Comparison of ENCODE assay signal across 11 mouse cellular contexts in genomic region chr2:31636138-31636741, GRCm38 (mm10). TPM values are rescaled to one million over a fixed set of nuclear protein-coding genes. Genes with fewer than 3 reads are reported as not detected.
DNase-seq lines count a peak whose midpoint lies in the region; ATAC-seq and TF ChIP-seq lines count a peak whose summit lies in the region.
"Had no signal": no experiment of that assay in that cellular context is flagged by ENCODE, and none has a peak within 500 bp of the region (broad histone marks: within the 10 kb centered on the region; RNA-seq: fewer than 3 reads in every experiment).

No protein-coding gene starts in this region.

- WGBS in heart, embryonic 11.5 days (ENCODE audit: insufficient replicate concordance): under 1% methylated on average over 47 of the region's 48 CpGs
- WGBS in midbrain, embryonic 11.5 days: under 1% methylated on average over 48 of the region's 48 CpGs

- peak overlapping the region; percentile 23 for H3K4me3 ChIP-seq in heart, embryonic 11.5 days (ENCODE audit: low read depth, low read length)
- peak overlapping the region; percentile 46 to 51 for H3K4me3 ChIP-seq in ES-E14 (ENCODE audit: insufficient read depth in 1 of 2, low read depth in 1 of 2, low read length in 2 of 2, poor library complexity in 1 of 2, severe bottlenecking in 1 of 2)
- peak overlapping the region; percentile 35 for H3K4me3 ChIP-seq in midbrain, embryonic 11.5 days (ENCODE audit: low read depth, low read length)

- peaks cover 15% of the 10 kb centered on the region; the same call in 1 of the 2 replicates for H3K4me1 ChIP-seq in heart, embryonic 11.5 days (ENCODE audit: control insufficient read depth, insufficient read depth, low read length)
- H3K4me1 ChIP-seq in ES-E14 (ENCODE audit: control insufficient read depth in 2 of 2, insufficient read depth in 2 of 2, low read length in 2 of 2, poor library complexity in 1 of 2): peaks cover 2 to 11% of the 10 kb centered on the region in 2 experiments; a peak in 3 of 4 replicates
- H3K4me1 ChIP-seq in midbrain, embryonic 11.5 days (ENCODE audit: control insufficient read depth, insufficient read depth, low read length): peaks cover 42% of the 10 kb centered on the region

- H3K4me2 ChIP-seq in heart, embryonic 11.5 days: peak overlapping the region; percentile 46
- peak overlapping the region; percentile 64 for H3K4me2 ChIP-seq in midbrain, embryonic 11.5 days

- no peak for DNase-seq in heart, postnatal 25 days (ENCODE audit: low spot score)
- no peak for DNase-seq in ES-E14 (ENCODE audit: low read depth, low spot score)
- peak; percentile 19 for DNase-seq in forelimb bud, embryonic 11.5 days (ENCODE audit: low read depth, low spot score)
- DNase-seq in midbrain, embryonic 11.5 days (ENCODE audit: low spot score, missing footprints): no peak
- DNase-seq in c-Kit-positive CD71-positive TER-119-positive erythroid progenitor cells, embryonic 14.5 days (ENCODE audit: low spot score): no peak
- no peak for DNase-seq in spleen, postnatal 36 days (ENCODE audit: low spot score in 2 of 2)

- H3K36me3 ChIP-seq in heart, embryonic 11.5 days (ENCODE audit: control insufficient read depth, insufficient read depth, low read length): no peaks in the 10 kb centered on the region
- H3K36me3 ChIP-seq in ES-E14 (ENCODE audit: control insufficient read depth, insufficient read depth, low read length, poor library complexity, severe bottlenecking): no peaks in the 10 kb centered on the region
- H3K36me3 ChIP-seq in midbrain, embryonic 11.5 days (ENCODE audit: control insufficient read depth, insufficient read depth, low read length): no peaks in the 10 kb centered on the region

- H3K9me3 ChIP-seq in heart, embryonic 11.5 days (replicated peaks; ENCODE audit: control insufficient read depth, low read length): no peaks in the 10 kb centered on the region
- no peaks in the 10 kb centered on the region for H3K9me3 ChIP-seq in ES-E14 (ENCODE audit: control insufficient read depth, insufficient read depth, low read depth, low read length)
- H3K9me3 ChIP-seq in midbrain, embryonic 11.5 days (ENCODE audit: control insufficient read depth, low read length): no peaks in the 10 kb centered on the region

- in situ Hi-C loops in ES-E14 (cut with MboI; ENCODE audit: low sequenced_read_pairs in 2 of 2, unreplicated experiment in 2 of 2): loop anchor here (10.0 to 25.0 kb wide), 2 partner anchors 1999 to 2001 kb away; partner anchors contain the start of gene Lmx1b (in 1 of the 2)

- H3K27ac ChIP-seq in heart, embryonic 11.5 days (ENCODE audit: low read depth, low read length): no peak overlapping the region
- H3K27ac ChIP-seq in ES-E14 (ENCODE audit: insufficient read depth, low read depth, low read length, poor library complexity, severe bottlenecking): no peak overlapping the region
- H3K27ac ChIP-seq in midbrain, embryonic 11.5 days (ENCODE audit: low read depth, low read length): peak overlapping the region; percentile 32

- H3K9ac ChIP-seq in heart, embryonic 11.5 days (ENCODE audit: low read depth, low read length): no peak overlapping the region
- peak overlapping the region; percentile 46; the same call in 1 of the 2 replicates for H3K9ac ChIP-seq in ES-E14 (ENCODE audit: insufficient read depth, low read depth, low read length, poor library complexity, severe bottlenecking)
- peak overlapping the region; percentile 33 for H3K9ac ChIP-seq in midbrain, embryonic 11.5 days (ENCODE audit: low read length)

- intact Hi-C loops in heart, postnatal 25 days (cut with DNase I): no loop called here

- peaks cover 95% of the 10 kb centered on the region for H3K27me3 ChIP-seq in heart, embryonic 11.5 days (ENCODE audit: control insufficient read depth, insufficient read depth, low read length)
- peaks cover 99% of the 10 kb centered on the region for H3K27me3 ChIP-seq in midbrain, embryonic 11.5 days (ENCODE audit: control insufficient read depth, insufficient read depth, low read length)

- ATAC-seq in heart, embryonic 11.5 days (replicated peaks; ENCODE audit: insufficient number of reproducible peaks, low FRiP score, low TSS enrichment): no peak
- peak; percentile 31; the same call in 1 of the 2 replicates for ATAC-seq in midbrain, embryonic 11.5 days (ENCODE audit: low FRiP score)
- no peak for ATAC-seq in erythroid progenitor cell, adult 5-6 weeks (replicated peaks; ENCODE audit: low FRiP score, poor library complexity, severe bottlenecking)

TF ChIP-seq in ES-E14, 5 proteins besides CTCF, POLR2A, EP300 and RAD21:
- TF ChIP-seq CHD2 (IDR thresholded peaks at IDR 0.05; ENCODE audit: low read depth, low read length): no peak
- no peak for TF ChIP-seq MAFK (IDR thresholded peaks at IDR 0.05; ENCODE audit: insufficient read depth, low read depth, low read length)
- TF ChIP-seq ZNF384 (IDR thresholded peaks at IDR 0.05; ENCODE audit: low read depth, low read length): no peak
- TF ChIP-seq HCFC1 (IDR thresholded peaks at IDR 0.05; ENCODE audit: borderline replicate concordance, insufficient read depth, low read length): no peak
- no peak for TF ChIP-seq ZC3H11A (IDR thresholded peaks at IDR 0.05; ENCODE audit: borderline replicate concordance, low read depth, low read length)
TF ChIP-seq in ES-E14: peak in this region for 0.

RNA-seq across cellular contexts. Expression of gene Prdm12, which starts 3.6 kb away (rescaled TPM):
- 0.08 and 0.09 TPM in 2 replicates for polyA plus RNA-seq in heart, embryonic 11.5 days (2014; fragmentation: Nextera tagmentation; extraction: Ambion mirVana)
- not detected for total RNA-seq in heart, postnatal 25 days (2021)
- total RNA-seq in ES-E14 (2012; rRNA removed): 0.13 TPM in 1 of 2 replicates, not detected in the other
- polyA plus RNA-seq in midbrain, embryonic 11.5 days (2014; fragmentation: Nextera tagmentation; extraction: Ambion mirVana): 11.3 and 11.7 TPM in 2 replicates
- total RNA-seq in erythroid progenitor cell, adult 5-6 weeks (2015; ENCODE audit: low replicate concordance): not detected in 2 replicates
- total RNA-seq in erythroid progenitor cell, adult 5-6 weeks (2017; ENCODE audit: low replicate concordance): not detected in 2 replicates
- total RNA-seq: gastrocnemius, postnatal 4 days had no signal
- polyA plus RNA-seq: C2C12; testis, adult 2 months had no signal

RNA-seq across cellular contexts. Expression of gene Exosc2, which starts 34.3 kb away (rescaled TPM):
- 42.8 and 47.2 TPM in 2 replicates for polyA plus RNA-seq in heart, embryonic 11.5 days (2014; fragmentation: Nextera tagmentation; extraction: Ambion mirVana)
- 1 to 10 TPM; 8.3 to 9.6 TPM for total RNA-seq in heart, postnatal 25 days (2021)
- total RNA-seq in ES-E14 (2012; rRNA removed): 103 and 105 TPM in 2 replicates
- 70.1 and 70.2 TPM in 2 replicates for polyA plus RNA-seq in midbrain, embryonic 11.5 days (2014; fragmentation: Nextera tagmentation; extraction: Ambion mirVana)
- total RNA-seq in erythroid progenitor cell, adult 5-6 weeks (2015; ENCODE audit: low replicate concordance): 13.4 and 15.9 TPM in 2 replicates
- total RNA-seq in erythroid progenitor cell, adult 5-6 weeks (2017; ENCODE audit: low replicate concordance): 12.6 and 25.5 TPM in 2 replicates

RNA-seq across cellular contexts. Expression of gene Abl1, which starts 51.9 kb away (rescaled TPM):
- polyA plus RNA-seq in heart, embryonic 11.5 days (2014; fragmentation: Nextera tagmentation; extraction: Ambion mirVana): 29.5 and 35.6 TPM in 2 replicates
- total RNA-seq in heart, postnatal 25 days (2021): 10 to 100 TPM; 29.8 to 35.0 TPM
- total RNA-seq in ES-E14 (2012; rRNA removed): 39.9 and 41.9 TPM in 2 replicates
- 28.4 and 33.0 TPM in 2 replicates for polyA plus RNA-seq in midbrain, embryonic 11.5 days (2014; fragmentation: Nextera tagmentation; extraction: Ambion mirVana)
- total RNA-seq in erythroid progenitor cell, adult 5-6 weeks (2015; ENCODE audit: low replicate concordance): 10.1 and 26.8 TPM in 2 replicates
- 24.1 and 26.5 TPM in 2 replicates for total RNA-seq in erythroid progenitor cell, adult 5-6 weeks (2017; ENCODE audit: low replicate concordance)
